20 mouse cellular contexts compared by ENCODE assay signal in genomic region chr5:30115718-30116117, GRCm38 (mm10). TPM values are rescaled to one million over a fixed set of nuclear protein-coding genes. Genes with fewer than 3 reads are reported as not detected.
DNase-seq lines count a peak whose midpoint lies in the region; ATAC-seq and TF ChIP-seq lines count a peak whose summit lies in the region.
"Had no signal": no experiment of that assay in that cellular context is flagged by ENCODE, and none has a peak within 500 bp of the region (broad histone marks: within the 10 kb centered on the region; RNA-seq: fewer than 3 reads in every experiment).

No protein-coding gene starts in this region.

- intact Hi-C loops in left cerebral cortex, adult 2 months (cut with DNase I), result no loop called here
- intact Hi-C loops in left cerebral cortex, postnatal 36 days (cut with DNase I), result loop anchor here (10.0 kb wide), 1 partner anchor 291 kb away; no protein-coding TSS in a partner anchor

- ATAC-seq in forebrain, embryonic 12.5 days (ENCODE audit: low FRiP score), result no peak

- DNase-seq in embryo, embryonic 10 days (ENCODE audit: low spot score), result peak; percentile 35
- no peak for DNase-seq in embryo, embryonic 9.5 days (ENCODE audit: extremely low spot score)
- DNase-seq in left cerebral cortex, adult 2 months (ENCODE audit: extremely low spot score in 1 of 2, low spot score in 2 of 2), result no peak
- DNase-seq in left cerebral cortex, postnatal 36 days (ENCODE audit: low spot score in 2 of 2), result no peak
- DNase-seq in thymus, postnatal 14 days, result peak; percentile 29
- no peak for DNase-seq in thymus, adult 2 months
- peak; percentile 34 for DNase-seq in retina, postnatal 1 day
- DNase-seq: adrenal gland, postnatal 10 days; cerebellum, adult 2 months; heart, postnatal 4 days; liver, embryonic 13.5 days; right cerebral cortex, postnatal 4 days had no signal

- no peak overlapping the region for H3K27ac ChIP-seq in left cerebral cortex, adult 2 months
- no peak overlapping the region for H3K27ac ChIP-seq in thymus, adult 2 months (ENCODE audit: control insufficient read depth, insufficient read depth, low read length)
- no peak overlapping the region for H3K27ac ChIP-seq in forebrain, embryonic 12.5 days
- H3K27ac ChIP-seq: liver, embryonic 13.5 days; midbrain, embryonic 12.5 days had no signal

- peaks cover 20% of the 10 kb centered on the region for H3K36me3 ChIP-seq in thymus, adult 2 months (ENCODE audit: control insufficient read depth, insufficient read depth, low read length)
- H3K36me3 ChIP-seq in forebrain, embryonic 12.5 days (replicated peaks), result peaks cover 70% of the 10 kb centered on the region

- no peak for TF ChIP-seq POLR2A in thymus, adult 2 months (IDR thresholded peaks at IDR 0.05; ENCODE audit: control insufficient read depth, extremely low read depth, insufficient read depth, low read length, poor library complexity)

- H3K4me3 ChIP-seq in left cerebral cortex, adult 2 months, result no peak overlapping the region
- no peak overlapping the region for H3K4me3 ChIP-seq in thymus, adult 2 months (ENCODE audit: control insufficient read depth, insufficient read depth, low read length)
- no peak overlapping the region for H3K4me3 ChIP-seq in forebrain, embryonic 12.5 days (replicated peaks)
- H3K4me3 ChIP-seq: midbrain, embryonic 12.5 days had no signal

- H3K4me2 ChIP-seq in forebrain, embryonic 12.5 days, result no peak overlapping the region
- H3K4me2 ChIP-seq: liver, embryonic 13.5 days; midbrain, embryonic 12.5 days had no signal

- no peaks in the 10 kb centered on the region for H3K9me3 ChIP-seq in forebrain, embryonic 12.5 days
- H3K9me3 ChIP-seq: heart, embryonic 12.5 days; liver, embryonic 13.5 days; midbrain, embryonic 12.5 days had no signal

- peaks cover 2% of the 10 kb centered on the region; the same call in 1 of the 2 replicates for H3K27me3 ChIP-seq in thymus, adult 2 months (ENCODE audit: control insufficient read depth, insufficient read depth, low read length)
- H3K27me3 ChIP-seq in forebrain, embryonic 12.5 days, result peaks cover 41% of the 10 kb centered on the region
- H3K27me3 ChIP-seq: CH12.LX had no signal

- WGBS in thymus, adult 2 months, result 55% methylated on average over 10 of the region's 10 CpGs
- WGBS in forebrain, embryonic 12.5 days, result 38% methylated on average over 10 of the region's 10 CpGs

- TF ChIP-seq CTCF in left cerebral cortex, adult 2 months (IDR thresholded peaks at IDR 0.05), result peak; percentile 10
- TF ChIP-seq CTCF in thymus, adult 2 months (IDR thresholded peaks at IDR 0.05; ENCODE audit: borderline replicate concordance, control insufficient read depth, extremely low read depth, insufficient read depth, low read length, poor library complexity), result no peak

- no peak overlapping the region for H3K9ac ChIP-seq in forebrain, embryonic 12.5 days
- H3K9ac ChIP-seq: heart, embryonic 12.5 days; liver, embryonic 13.5 days; midbrain, embryonic 12.5 days had no signal

- peaks cover 12% of the 10 kb centered on the region for H3K4me1 ChIP-seq in thymus, adult 2 months (replicated peaks; ENCODE audit: control insufficient read depth, insufficient read depth, low read length)
- peaks cover 28% of the 10 kb centered on the region for H3K4me1 ChIP-seq in forebrain, embryonic 12.5 days

RNA-seq across cellular contexts. Expression of gene 3110082J24Rik, which starts 9.8 kb away (rescaled TPM):
- 1 to 10 TPM; 1.4 to 3.0 TPM for total RNA-seq in left cerebral cortex, adult 2 months (2021)
- 1 to 10 TPM; 3.1 to 3.3 TPM for total RNA-seq in left cerebral cortex, postnatal 36 days (2021)
- not detected in 2 replicates for polyA plus RNA-seq in thymus, adult 2 months (2012; rRNA removed)
- 8.0 and 8.3 TPM in 2 replicates for polyA plus RNA-seq in forebrain, embryonic 12.5 days (2016; fragmentation: Nextera tagmentation; extraction: Ambion mirVana)
- total RNA-seq: adrenal gland, postnatal 10 days; CH12.LX; common myeloid progenitor, adult 5-6 weeks; gastrocnemius, postnatal 4 days; heart, postnatal 4 days had no signal
- polyA plus RNA-seq: heart, embryonic 12.5 days; intestine, embryonic 14.5 days; kidney, embryonic 16.5 days; liver, embryonic 13.5 days had no signal

RNA-seq across cellular contexts. Expression of gene Garem2, which starts 10.8 kb away (rescaled TPM):
- 10 to 100 TPM; 11.0 to 11.1 TPM for total RNA-seq in left cerebral cortex, adult 2 months (2021)
- 10 to 100 TPM; 12.0 to 13.0 TPM for total RNA-seq in left cerebral cortex, postnatal 36 days (2021)
- 0.09 and 0.13 TPM in 2 replicates for polyA plus RNA-seq in thymus, adult 2 months (2012; rRNA removed)
- 22.5 and 24.7 TPM in 2 replicates for polyA plus RNA-seq in forebrain, embryonic 12.5 days (2016; fragmentation: Nextera tagmentation; extraction: Ambion mirVana)
- total RNA-seq: common myeloid progenitor, adult 5-6 weeks had no signal

RNA-seq across cellular contexts. Expression of gene Hadha, which starts 39.2 kb away (rescaled TPM):
- total RNA-seq in left cerebral cortex, adult 2 months (2021), result 10 to 100 TPM; 64.3 to 68.3 TPM
- total RNA-seq in left cerebral cortex, postnatal 36 days (2021), result 10 to 100 TPM; 63.4 to 66.5 TPM
- polyA plus RNA-seq in thymus, adult 2 months (2012; rRNA removed), result 73.8 and 80.5 TPM in 2 replicates
- polyA plus RNA-seq in forebrain, embryonic 12.5 days (2016; fragmentation: Nextera tagmentation; extraction: Ambion mirVana), result 86.8 and 94.8 TPM in 2 replicates

RNA-seq across cellular contexts. Expression of gene Hadhb, which starts 39.3 kb away (rescaled TPM):
- 10 to 100 TPM; 83.5 to 88.4 TPM for total RNA-seq in left cerebral cortex, adult 2 months (2021)
- total RNA-seq in left cerebral cortex, postnatal 36 days (2021), result 10 to 100 TPM; 80.3 to 81.5 TPM
- polyA plus RNA-seq in thymus, adult 2 months (2012; rRNA removed), result 111 and 140 TPM in 2 replicates
- 84.0 and 88.9 TPM in 2 replicates for polyA plus RNA-seq in forebrain, embryonic 12.5 days (2016; fragmentation: Nextera tagmentation; extraction: Ambion mirVana)

RNA-seq across cellular contexts. Expression of gene Tyms, which starts 42.3 kb away (rescaled TPM):
- total RNA-seq in left cerebral cortex, adult 2 months (2021), result 1 to 10 TPM; 3.0 to 3.9 TPM
- 1 to 10 TPM; 4.3 to 5.2 TPM for total RNA-seq in left cerebral cortex, postnatal 36 days (2021)
- polyA plus RNA-seq in thymus, adult 2 months (2012; rRNA removed), result 130 and 174 TPM in 2 replicates
- 237 and 241 TPM in 2 replicates for polyA plus RNA-seq in forebrain, embryonic 12.5 days (2016; fragmentation: Nextera tagmentation; extraction: Ambion mirVana)

Comparison
In these comparisons a context has a peak if more than half of its experiments do, and no peak if none do; other contexts are left out.
1. DNase-seq: peak in embryo, embryonic 10 days (single experiment), thymus, postnatal 14 days (single experiment) and retina, postnatal 1 day (single experiment); none in embryo, embryonic 9.5 days (single experiment), left cerebral cortex, adult 2 months (0 of 2), left cerebral cortex, postnatal 36 days (0 of 2) and thymus, adult 2 months (single experiment).